Mouse (Mus musculus) T-cell, adult 2 months (primary cell): ENCODE results near the gene Srsf3.
"Not testable (repeated sequence)": the region's sequence is repeated elsewhere in the genome, so short reads cannot be mapped to it uniquely, and the experiment has no call there.

Source experiments
- DNase-seq: peaks from one replicate; pipeline ENCODE4 v3.0.0; 2022; ENCODE audit warnings: low spot score

Srsf3 gene

GRCm38 (mm10) chr17:29032274-29033069 lies at the start of gene Srsf3:
Gene Srsf3, plus strand, starts transcription at chr17:29032628.
- peak; percentile 97 for DNase-seq

DNA sequence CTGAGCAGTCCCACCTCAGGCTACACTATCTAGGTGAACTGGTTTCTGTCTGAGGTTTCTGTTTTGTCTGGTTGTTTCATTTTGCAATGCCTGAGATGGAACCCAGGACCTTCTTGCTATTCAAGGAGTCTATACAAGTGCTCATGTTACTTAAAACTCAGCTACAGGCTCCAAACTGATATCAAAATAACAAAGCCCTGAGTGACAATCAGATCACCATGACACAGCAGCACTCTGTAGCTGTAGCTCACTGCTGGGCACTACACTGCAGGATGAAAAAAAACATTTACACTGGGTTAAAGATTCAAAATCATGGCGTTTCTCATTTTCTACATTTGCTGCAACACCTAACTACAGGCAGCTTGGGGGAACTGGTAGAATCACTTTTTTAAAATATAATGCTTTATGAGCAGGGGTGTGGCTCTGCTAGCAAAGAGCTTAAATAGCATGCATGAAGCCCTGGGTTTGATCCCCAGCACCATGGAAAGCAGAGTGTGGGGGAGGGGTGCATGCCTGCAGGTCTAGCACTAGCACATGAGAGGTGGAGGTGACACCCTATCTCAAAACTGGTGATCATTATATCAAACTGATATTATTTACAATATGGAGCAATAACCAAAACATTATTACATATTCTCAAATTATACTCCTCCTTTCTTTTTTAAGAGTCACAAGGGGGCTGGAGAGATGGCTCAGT lies 47.6 kb upstream of the Srsf3 start:
- no peak for DNase-seq

DNA sequence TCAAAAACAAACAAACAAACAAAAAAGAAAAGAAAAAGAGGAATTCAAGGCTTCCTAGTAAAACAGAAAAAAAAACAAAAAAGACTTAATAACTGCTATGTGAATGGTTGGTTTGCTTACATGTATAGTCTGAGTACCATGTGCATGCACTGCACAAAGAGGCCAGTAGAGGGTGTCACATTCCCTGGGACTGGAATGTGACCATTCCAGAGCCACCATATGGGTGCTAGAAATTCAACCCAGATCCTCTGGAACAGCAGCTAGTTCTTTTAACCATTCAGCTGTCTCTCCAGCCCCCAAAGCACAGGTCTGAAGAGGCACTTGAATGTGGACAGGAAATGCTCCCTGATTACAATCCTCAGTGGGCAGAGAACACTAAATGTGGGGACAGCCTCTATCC lies 45.6 kb upstream of the Srsf3 start:
- no peak for DNase-seq

DNA sequence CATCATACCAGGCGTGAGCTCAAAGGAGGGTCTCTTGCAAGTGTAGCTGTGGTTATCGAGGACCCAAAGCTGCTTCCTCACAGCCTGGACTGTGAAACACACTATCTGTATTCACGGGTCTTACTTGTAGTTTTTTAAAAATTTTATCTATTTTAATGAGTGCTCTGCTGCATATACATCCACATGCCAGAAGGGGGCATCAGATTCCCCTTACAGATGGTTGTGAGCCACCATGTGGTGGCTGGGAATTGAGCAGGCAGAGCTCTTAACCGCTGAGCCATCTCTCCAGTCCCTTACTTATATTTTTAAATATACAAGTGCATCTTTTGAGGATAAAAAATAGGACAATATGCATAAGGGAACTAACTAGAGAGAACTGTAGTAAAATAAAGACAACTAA lies 44.7 kb upstream of the Srsf3 start:
- peak; percentile 69 for DNase-seq

- DNase-seq: no peak
Measured at GRCm38 (mm10) chr17:28988291-28988690, 44.1 kb upstream of the Srsf3 start.

GRCm38 (mm10) chr17:28988996-28989395 lies 43.4 kb upstream of the Srsf3 start:
- DNase-seq: no peak

DNA sequence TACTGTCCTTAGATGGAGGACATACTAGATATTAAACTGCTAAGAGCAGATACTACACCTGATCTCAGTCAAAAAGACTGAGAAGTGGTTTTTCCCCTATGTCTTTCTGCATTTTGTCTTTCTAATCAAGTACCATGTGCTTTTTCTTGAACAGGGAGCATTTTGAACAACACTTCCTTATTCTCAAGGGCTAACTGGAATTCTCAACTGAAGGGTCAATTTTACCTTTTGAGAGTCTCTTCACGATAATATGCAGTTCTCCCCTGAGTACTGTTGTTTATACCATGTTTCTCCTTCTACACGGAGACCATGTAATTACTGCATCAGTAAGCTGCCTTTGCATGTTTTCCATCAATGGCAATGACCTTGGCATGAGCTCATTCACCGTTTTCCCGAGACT lies 42.4 kb upstream of the Srsf3 start:
- DNase-seq: no peak

- DNase-seq: no peak
Measured at GRCm38 (mm10) chr17:28991286-28991685, 41.1 kb upstream of the Srsf3 start.

DNA sequence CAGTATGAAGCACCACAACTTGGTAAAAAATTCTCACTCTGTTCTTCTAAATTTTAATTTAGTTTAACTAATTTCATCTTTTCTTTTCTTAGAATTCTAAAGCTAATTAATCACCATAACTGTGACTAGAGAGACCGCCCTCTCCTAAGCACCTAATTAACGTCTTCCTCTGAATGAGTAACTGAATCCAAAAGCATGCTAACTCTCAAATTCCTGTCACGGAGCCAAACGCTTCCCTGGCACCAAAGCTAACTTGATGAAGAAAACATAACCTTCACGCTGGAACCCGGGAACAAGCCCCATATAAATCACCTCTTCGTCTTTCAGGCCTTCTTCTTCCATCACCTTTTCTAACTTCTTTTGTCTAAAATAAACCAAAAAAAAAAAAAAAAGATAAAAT lies 40.3 kb upstream of the Srsf3 start:
- DNase-seq: no peak

- DNase-seq: not testable (repeated sequence)
Measured at GRCm38 (mm10) chr17:28993004-28993403, 39.4 kb upstream of the Srsf3 start.

DNA sequence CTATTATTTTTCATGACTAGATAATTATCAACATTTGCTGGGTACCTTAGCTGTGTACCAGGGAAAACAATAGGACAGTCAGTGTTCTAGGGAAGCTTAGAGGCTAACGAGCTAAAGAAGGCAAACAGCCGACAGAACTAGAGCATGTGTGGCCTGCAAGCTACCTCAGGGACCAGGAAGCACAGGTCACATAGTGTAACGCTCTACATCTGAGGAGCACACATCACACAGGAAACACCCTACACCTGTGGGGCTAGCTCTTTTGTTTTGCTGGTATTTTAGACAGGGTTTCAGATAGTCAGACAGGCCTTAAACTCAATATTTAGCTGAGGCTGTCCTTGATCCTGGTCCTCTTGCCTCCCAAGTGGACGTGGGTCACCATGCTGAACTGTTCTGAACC lies 37.8 kb upstream of the Srsf3 start:
- DNase-seq: peak; percentile 32

DNA sequence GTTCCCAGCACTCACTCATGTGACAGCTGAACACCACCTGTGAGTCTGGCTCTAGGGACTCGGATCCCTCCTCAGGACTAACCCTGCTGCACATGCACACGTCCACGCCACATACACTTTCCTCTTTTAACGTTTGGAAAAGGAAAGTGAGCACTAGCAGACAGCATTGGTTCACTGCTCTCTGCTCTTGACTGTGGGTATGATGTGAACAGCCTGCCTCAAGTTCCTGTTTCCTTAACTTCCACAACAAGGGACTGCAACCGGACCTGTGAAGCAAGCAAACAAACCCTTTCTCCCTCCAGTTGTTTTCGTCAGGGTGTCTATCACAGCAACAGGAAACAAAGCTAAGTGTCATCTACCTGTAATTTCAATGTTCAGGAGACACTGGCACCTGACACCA lies 32.0 kb upstream of the Srsf3 start:
- DNase-seq: peak; percentile 29

DNA sequence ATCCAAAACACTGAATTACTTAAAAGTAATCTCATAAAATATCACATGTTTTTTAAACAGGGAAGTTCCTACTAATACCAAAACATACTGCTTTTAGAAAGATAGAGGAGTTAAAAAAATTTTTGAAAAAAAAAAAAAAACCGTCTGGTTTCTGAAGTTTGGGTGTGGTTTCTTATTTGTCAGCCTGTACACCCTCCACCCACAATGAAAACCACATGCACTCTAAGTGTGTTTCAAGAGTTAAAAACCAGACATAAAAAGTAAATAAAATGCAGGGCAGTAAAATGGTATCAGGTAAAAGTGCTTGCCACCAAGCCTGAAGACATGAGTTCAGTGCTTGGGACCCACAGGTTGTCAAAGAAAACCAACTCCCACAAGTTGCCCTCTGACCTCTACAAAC lies 28.7 kb upstream of the Srsf3 start:
- DNase-seq: peak; percentile 32

GRCm38 (mm10) chr17:29005002-29005401 lies 27.4 kb upstream of the Srsf3 start:
- DNase-seq: no peak

- DNase-seq: no peak
Measured at GRCm38 (mm10) chr17:29006812-29007211, 25.6 kb upstream of the Srsf3 start.

DNA sequence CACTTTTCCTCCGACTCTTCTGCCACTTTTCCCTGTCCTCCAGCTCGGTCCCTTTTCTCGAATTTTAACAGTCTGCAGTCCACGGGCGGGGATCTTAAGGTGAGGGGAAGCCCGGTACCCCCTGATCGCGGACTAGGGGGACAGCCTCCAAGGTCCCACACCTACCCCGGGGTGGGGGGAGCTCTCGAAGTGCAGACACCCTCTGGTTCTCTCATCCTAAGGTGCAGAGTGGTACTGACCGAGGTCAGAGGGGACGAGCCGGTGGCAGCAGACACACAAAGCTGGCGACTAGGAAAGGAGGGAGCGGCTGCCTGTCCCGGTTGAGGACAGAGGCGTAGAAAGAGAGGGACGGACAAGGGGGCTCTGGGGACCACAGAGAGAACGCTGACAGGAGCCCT lies 25.2 kb upstream of the Srsf3 start:
- DNase-seq: peak; percentile 16

DNA sequence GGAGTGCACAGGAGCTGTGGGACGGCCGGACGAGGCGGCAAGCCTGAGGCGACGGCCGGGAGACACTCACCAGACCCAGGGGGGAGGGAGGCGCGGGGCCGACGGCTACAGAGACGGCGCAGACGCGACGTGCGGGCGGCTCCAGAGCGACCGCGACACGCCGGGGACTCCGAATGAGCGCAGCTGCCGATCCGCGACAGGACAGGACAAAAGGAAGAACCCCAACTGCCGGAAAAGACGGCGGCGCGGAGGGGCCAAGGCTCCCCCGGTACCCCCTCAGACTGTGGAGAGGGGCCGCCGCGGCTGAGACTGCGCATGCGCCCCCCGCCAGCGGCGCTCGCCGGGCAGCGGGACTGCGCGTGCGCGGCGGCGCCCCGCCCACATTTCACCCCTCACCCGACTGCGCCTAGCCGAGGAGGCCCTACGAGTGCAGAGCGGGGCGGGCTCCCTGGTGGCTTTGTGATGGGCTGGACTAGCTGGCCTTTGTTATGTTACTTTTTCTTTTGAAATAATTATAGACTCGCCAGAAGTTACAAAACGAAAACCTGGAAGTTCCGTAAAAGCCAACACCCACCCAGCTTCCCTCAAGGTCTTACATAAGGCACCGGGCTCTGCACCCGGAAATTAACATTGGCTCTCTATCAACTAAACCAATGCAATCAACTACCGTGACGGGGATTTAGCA lies 24.6 kb upstream of the Srsf3 start, which contains the start of gene Stk38:
Gene Stk38 (minus strand): TSS at position 355 of the 685 bp plus-strand sequence.
- DNase-seq: peak; percentile 94

DNA sequence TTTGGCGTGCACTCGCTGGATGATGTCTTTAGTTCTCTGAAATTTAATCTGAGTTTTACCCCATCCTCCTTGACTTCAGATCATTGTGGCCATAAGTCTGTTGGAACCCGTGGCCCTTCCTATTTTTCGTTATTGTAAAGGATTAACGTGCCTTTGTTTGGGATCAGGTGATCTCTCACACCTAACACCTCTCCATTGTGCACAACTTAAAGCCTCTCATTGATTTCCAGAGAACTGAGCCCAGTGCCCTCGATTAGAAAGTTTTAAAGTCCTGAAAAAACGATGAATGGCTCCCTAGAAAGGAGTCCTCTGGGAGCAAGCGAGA lies 24.1 kb upstream of the Srsf3 start:
- DNase-seq: no peak

- DNase-seq: no peak
Measured at GRCm38 (mm10) chr17:29009181-29009580, 23.2 kb upstream of the Srsf3 start.

DNA sequence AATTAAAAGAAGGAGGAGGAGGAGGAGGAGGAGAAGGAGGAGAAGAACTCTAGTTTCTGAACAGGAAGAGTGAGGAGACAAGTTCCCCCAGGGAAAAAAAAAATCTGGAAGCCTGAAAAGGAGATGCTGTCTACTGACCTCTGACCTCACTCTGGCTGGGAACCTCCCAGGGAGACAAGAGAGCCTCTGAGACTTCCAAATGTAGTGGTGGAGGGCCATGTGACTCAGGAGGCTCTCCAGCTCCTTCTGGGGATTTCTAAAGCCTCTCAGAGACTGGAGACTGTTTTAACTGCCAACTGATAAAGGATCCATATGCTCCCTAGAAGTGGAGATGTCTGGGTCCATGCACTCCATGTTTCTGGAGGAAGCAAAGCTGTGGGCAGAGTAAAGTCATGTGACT lies 18.2 kb upstream of the Srsf3 start:
- no peak for DNase-seq

- peak; percentile 68 for DNase-seq
Measured at GRCm38 (mm10) chr17:29015638-29016037, 16.8 kb upstream of the Srsf3 start.

- no peak for DNase-seq
Measured at GRCm38 (mm10) chr17:29016705-29017104, 15.7 kb upstream of the Srsf3 start.
